Mouse (Mus musculus) small intestine, adult 10 weeks (tissue): ENCODE data around the gene Icosl. TPM values are rescaled to one million over a fixed set of nuclear protein-coding genes. Genes with fewer than 3 reads are reported as not detected.

Experiments
- polyA plus RNA-seq: library from polyadenylated mRNA; stranded (reverse); fragments of 350-450 nt; fragmentation: Illumina TruSeq; extraction: RNeasy Lipid Tissue Mini Kit (QIAGEN cat#74804); gene quantifications from one replicate; pipeline ENCODE4 v1.2.3, GENCODE M21; 2014; ENCODE audit warnings: low replicate concordance

Icosl gene
- polyA plus RNA-seq: 4.6 TPM

GRCm38 (mm10) chr10:78069101-78070011, at the start of gene Icosl:
TSS of gene Icosl (plus strand) at chr10:78069302.

GRCm38 (mm10) chr10:78041647-78042046, 27.5 kb upstream of the Icosl start, which contains the start of gene Dnmt3l:
TSS of gene Dnmt3l (plus strand) at chr10:78041947.

GRCm38 (mm10) chr10:78043406-78043836, 25.7 kb upstream of the Icosl start, which contains the start of gene Aire:
TSS of gene Aire (minus strand) at chr10:78043610.

Other genes starting within 250 kb of the Icosl start
- not detected for gene Krtap10-4, start 242.2 kb upstream of the Icosl start, polyA plus RNA-seq
- gene Krtap10-10, start 233.4 kb upstream of the Icosl start, polyA plus RNA-seq: not detected
- gene Gm36176, start 222.5 kb upstream of the Icosl start, polyA plus RNA-seq: not detected
- not detected for gene Gm10318, start 216.4 kb upstream of the Icosl start, polyA plus RNA-seq
- gene Gm3285, start 207.3 kb upstream of the Icosl start, polyA plus RNA-seq: not detected
- gene Lrrc3, start 166.8 kb upstream of the Icosl start, polyA plus RNA-seq: 2.0 TPM
- gene Trpm2, start 98.7 kb upstream of the Icosl start, polyA plus RNA-seq: 1.3 TPM
- 0.33 TPM for gene 1810043G02Rik, start 90.8 kb upstream of the Icosl start, polyA plus RNA-seq
- 0.52 TPM for gene Pfkl, start 59.2 kb upstream of the Icosl start, polyA plus RNA-seq
- 0.41 TPM for gene Dnmt3l, start 27.4 kb upstream of the Icosl start, polyA plus RNA-seq
- gene Aire, start 25.7 kb upstream of the Icosl start, polyA plus RNA-seq: not detected
- 14.9 TPM for gene D10Jhu81e, start 100.5 kb downstream of the Icosl start, polyA plus RNA-seq
- gene Pwp2, start 115.8 kb downstream of the Icosl start, polyA plus RNA-seq: 1.4 TPM
- gene Trappc10, start 175.3 kb downstream of the Icosl start, polyA plus RNA-seq: 18.2 TPM